Mouse (Mus musculus) ES-E14 (cell line): ENCODE results near the gene Pnma1. TPM values are rescaled to one million over a fixed set of nuclear protein-coding genes. Genes with fewer than 3 reads are reported as not detected.

Experiments
- DNase-seq: peaks from one replicate; pipeline ENCODE4 v3.0.0-alpha.2; 2013; ENCODE audit warnings: low read depth, low spot score
- H3K27ac ChIP-seq: 2 replicates; pipeline ENCODE4 v1.5.1; 2012; ENCODE audit warnings: low read depth, mild to moderate bottlenecking, low read length, moderate library complexity, mixed read lengths; ENCODE audit not compliant: poor library complexity, insufficient read depth, severe bottlenecking
- H3K36me3 ChIP-seq: 2 replicates; pipeline ENCODE4 v1.6.1; 2012; ENCODE audit warnings: mild to moderate bottlenecking, low read length, moderate library complexity, mixed read lengths; ENCODE audit not compliant: control insufficient read depth, poor library complexity, insufficient read depth, severe bottlenecking
- H3K4me1 ChIP-seq, 2 experiments: fragments of 150-350 bp in 1 of 2; sonication (generic) in 1 of 2; 2 replicates each; pipeline ENCODE4 v1.6.1; 2012; ENCODE audit warnings: low read length in 2 of 2, mild to moderate bottlenecking in 1 of 2, mixed read lengths in 1 of 2; ENCODE audit not compliant: control insufficient read depth in 2 of 2, insufficient read depth in 2 of 2, poor library complexity in 1 of 2
- H3K4me3 ChIP-seq, 2 experiments: fragments of 150-350 bp in 1 of 2; sonication (generic) in 1 of 2; 2 replicates each; pipeline ENCODE4 v1.5.1; 2012; ENCODE audit warnings: low read length in 2 of 2, low read depth in 1 of 2, mild to moderate bottlenecking in 1 of 2, mixed read lengths in 1 of 2; ENCODE audit not compliant: insufficient read depth in 1 of 2, poor library complexity in 1 of 2, severe bottlenecking in 1 of 2
- H3K9ac ChIP-seq: 2 replicates; pipeline ENCODE4 v1.6.1; 2012; ENCODE audit warnings: low read depth, mild to moderate bottlenecking, low read length, mixed read lengths; ENCODE audit not compliant: poor library complexity, insufficient read depth, severe bottlenecking
- H3K9me3 ChIP-seq: fragments of 150-350 bp; sonication (generic); 2 replicates; pipeline ENCODE4 v1.6.1; 2012; ENCODE audit warnings: low read depth, mild to moderate bottlenecking, low read length; ENCODE audit not compliant: control insufficient read depth, insufficient read depth
- CHD2 ChIP-seq: IDR thresholded peaks from 2 replicates; pipeline ENCODE4 v1.6.1; 2014; ENCODE audit warnings: mild to moderate bottlenecking, low read depth, low read length, inconsistent platforms
- HCFC1 ChIP-seq: IDR thresholded peaks from 2 replicates; pipeline ENCODE4 v1.6.1; 2012; ENCODE audit warnings: low read length, inconsistent platforms, borderline replicate concordance; ENCODE audit not compliant: insufficient read depth
- MAFK ChIP-seq: IDR thresholded peaks from 2 replicates; pipeline ENCODE4 v1.6.1; 2014; ENCODE audit warnings: mild to moderate bottlenecking, low read depth, low read length, inconsistent platforms; ENCODE audit not compliant: insufficient read depth
- ZC3H11A ChIP-seq: IDR thresholded peaks from 2 replicates; pipeline ENCODE4 v1.6.1; 2012; ENCODE audit warnings: low read depth, mild to moderate bottlenecking, inconsistent platforms, low read length, borderline replicate concordance
- ZNF384 ChIP-seq: IDR thresholded peaks from 2 replicates; pipeline ENCODE4 v1.6.1; 2012; ENCODE audit warnings: low read depth, low read length, inconsistent platforms
- in situ Hi-C, 2 experiments: fragments of 600-800 bp; cut with MboI; formaldehyde crosslinking; loops; one replicate each; pipeline ENCODE4 v1.15.1; 2025; ENCODE audit warnings: low sequenced_read_pairs in 2 of 2, inconsistent platforms in 1 of 2; ENCODE audit not compliant: unreplicated experiment in 2 of 2
- total RNA-seq: library from RNA; depleted of rRNA; stranded (reverse); fragments of 300-350 nt; gene quantifications from 2 replicates; pipeline ENCODE4 v1.2.3, GENCODE M21; 2012

Pnma1 gene
- total RNA-seq, 1 experiment = 0.80 TPM

GRCm38 (mm10) chr12:84128576-84128975, 19.7 kb downstream of the Pnma1 start:
- no peak overlapping the region for H3K27ac ChIP-seq
- TF ChIP-seq ZC3H11A = no peak
- no peak for TF ChIP-seq ZNF384
- no peak for TF ChIP-seq HCFC1
- no peak for DNase-seq
- no peak overlapping the region for H3K9ac ChIP-seq
- no peaks in the 10 kb centered on the region for H3K9me3 ChIP-seq
- H3K4me3 ChIP-seq = no peak overlapping the region
- no peaks in the 10 kb centered on the region for H3K4me1 ChIP-seq
- H3K36me3 ChIP-seq = no peaks in the 10 kb centered on the region
- in situ Hi-C loops = no loop called here

GRCm38 (mm10) chr12:84126899-84127298, 21.4 kb downstream of the Pnma1 start:
- TF ChIP-seq CHD2 (no peak), MAFK (no peak), HCFC1 (no peak), ZNF384 (no peak), ZC3H11A (no peak)
- no peak overlapping the region for H3K9ac ChIP-seq
- no peaks in the 10 kb centered on the region for H3K9me3 ChIP-seq
- in situ Hi-C loops = no loop called here
- no peaks in the 10 kb centered on the region for H3K36me3 ChIP-seq
- no peak overlapping the region for H3K27ac ChIP-seq
- H3K4me1 ChIP-seq = no peaks in the 10 kb centered on the region
- H3K4me3 ChIP-seq = no peak overlapping the region
- no peak for DNase-seq

DNA sequence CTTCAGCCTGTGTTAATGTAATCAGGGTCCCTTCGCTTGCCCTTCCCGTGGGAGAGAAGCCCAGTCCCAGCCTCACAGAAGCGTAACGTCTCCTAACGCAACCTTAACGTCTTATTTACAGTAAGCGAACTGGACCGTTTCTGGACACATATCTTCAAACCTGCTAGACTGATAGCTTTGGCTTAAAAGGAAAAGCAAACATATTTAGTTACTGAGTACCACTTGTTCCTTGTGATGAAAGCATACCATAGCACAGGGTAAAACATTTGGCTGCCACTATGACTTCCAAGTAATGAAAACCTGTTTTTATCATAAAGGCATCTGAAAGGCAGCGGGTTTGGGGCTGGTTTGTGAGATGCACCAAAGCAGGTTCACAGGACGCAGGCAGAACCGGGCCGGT, 22.4 kb downstream of the Pnma1 start:
- Histone ChIP-seq H3K9ac (no peak overlapping the region), H3K4me3 (no peak overlapping the region), H3K4me1 (no peaks in the 10 kb centered on the region), H3K27ac (no peak overlapping the region), H3K9me3 (no peaks in the 10 kb centered on the region), H3K36me3 (no peaks in the 10 kb centered on the region)
- in situ Hi-C loops = no loop called here
- TF ChIP-seq MAFK (no peak), CHD2 (no peak), ZC3H11A (no peak), HCFC1 (no peak), ZNF384 (no peak)
- DNase-seq = no peak

- H3K9ac ChIP-seq = no peak overlapping the region
- no peak overlapping the region for H3K4me3 ChIP-seq
- no peaks in the 10 kb centered on the region for H3K9me3 ChIP-seq
- in situ Hi-C loops = no loop called here
- H3K27ac ChIP-seq = no peak overlapping the region
- DNase-seq = no peak
- no peaks in the 10 kb centered on the region for H3K36me3 ChIP-seq
- no peaks in the 10 kb centered on the region for H3K4me1 ChIP-seq
- TF ChIP-seq CHD2 (no peak), ZC3H11A (no peak), MAFK (no peak), HCFC1 (no peak), ZNF384 (no peak)
Measured at GRCm38 (mm10) chr12:84119584-84119983, 28.7 kb downstream of the Pnma1 start.
